Mouse (Mus musculus): Measurements from ENCODE around the gene Ubn2. TPM values are rescaled to one million over a fixed set of nuclear protein-coding genes. Genes with fewer than 3 reads are reported as not detected.
"Not testable (repeated sequence)": the region's sequence is repeated elsewhere in the genome, so short reads cannot be mapped to it uniquely, and the experiment has no call there.

The Ubn2 gene
- polyA plus RNA-seq, 1 experiment: 15.2 TPM

DNA sequence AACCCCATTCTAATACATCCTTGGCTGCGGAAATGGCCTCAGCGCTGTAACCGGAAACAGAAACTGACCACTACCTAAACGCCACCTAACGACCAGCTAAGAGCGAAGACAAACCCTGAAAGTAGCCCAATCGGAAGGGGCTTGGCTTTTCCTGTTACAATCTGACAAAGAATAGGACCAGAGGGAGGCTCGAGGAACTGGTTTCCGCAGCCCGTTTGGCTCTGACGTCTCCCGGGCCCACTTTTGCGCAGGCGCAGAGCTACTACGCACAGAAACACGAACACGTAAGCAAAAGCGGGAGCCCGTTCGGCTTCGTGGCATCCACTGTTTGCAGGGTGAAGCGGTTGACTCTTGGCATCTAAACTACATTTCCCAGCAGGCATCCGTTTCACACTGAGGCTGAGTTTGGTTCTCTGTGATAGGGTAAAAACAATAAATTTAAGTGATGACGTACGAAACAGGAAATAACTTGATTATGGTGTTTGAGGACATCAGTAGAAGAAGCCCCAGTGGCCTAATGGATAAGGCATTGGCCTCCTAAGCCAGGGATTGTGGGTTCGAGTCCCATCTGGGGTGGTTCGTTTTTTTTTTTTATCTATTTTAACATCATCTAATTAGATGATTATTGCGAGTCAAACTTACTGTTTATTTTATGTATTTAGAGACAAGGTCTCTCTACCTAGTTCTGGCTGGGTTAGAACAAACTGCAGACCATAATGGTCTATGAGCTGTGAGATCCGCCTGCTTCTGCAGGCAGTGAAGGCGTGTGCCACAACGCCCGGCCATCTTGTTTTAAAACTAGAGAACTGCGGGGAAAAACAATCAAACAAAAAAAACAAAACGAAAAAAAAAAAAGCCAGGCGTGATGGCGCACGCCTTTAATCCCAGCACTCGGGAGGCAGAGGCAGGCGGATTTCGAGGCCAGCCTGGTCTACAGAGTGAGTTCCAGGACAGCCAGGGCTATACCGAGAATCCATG, 100.0 kb downstream of the Ubn2 start, which contains the start of gene Fmc1:
TSS of gene Fmc1 (plus strand) at position 75 of the 978 bp plus-strand sequence.
- DNase-seq (ENCODE audit: low spot score): peak; percentile 90

DNA sequence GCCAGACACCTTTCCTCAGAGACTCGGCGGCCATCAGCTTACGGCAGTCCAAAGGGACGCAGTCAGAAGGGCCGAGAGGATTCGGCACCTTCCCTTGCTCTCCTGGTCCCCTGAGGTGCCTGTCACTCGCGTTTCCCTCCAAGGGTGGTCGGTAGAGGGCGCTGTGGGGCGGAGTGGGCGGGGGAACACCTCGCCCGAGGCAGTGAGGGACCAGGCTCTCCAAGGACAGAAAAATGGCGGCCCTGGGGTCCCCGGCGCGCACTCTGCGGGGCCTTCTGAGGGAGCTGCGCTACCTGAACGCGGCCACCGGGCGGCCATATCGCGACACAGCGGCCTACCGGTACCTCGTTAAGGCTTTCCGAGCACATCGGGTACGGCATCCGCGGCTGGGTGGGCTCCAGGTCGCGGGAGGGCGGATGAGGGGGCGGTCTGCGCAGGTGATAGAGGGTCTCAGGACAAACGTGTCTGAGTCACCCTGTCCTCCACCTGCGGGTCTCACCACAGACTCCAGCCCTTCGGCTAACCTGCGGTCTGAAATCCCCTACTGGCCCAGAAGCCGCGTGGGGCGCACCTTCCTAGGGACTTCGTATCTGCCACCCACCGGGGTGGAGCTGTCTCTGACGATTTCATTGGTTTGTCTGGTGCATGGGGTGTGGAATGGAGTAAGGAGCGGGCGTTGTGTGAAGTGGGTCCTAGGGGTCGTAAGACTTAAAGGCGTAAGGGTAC, 101.1 kb downstream of the Ubn2 start:
- peak; percentile 100 for DNase-seq (ENCODE audit: low spot score)

DNA sequence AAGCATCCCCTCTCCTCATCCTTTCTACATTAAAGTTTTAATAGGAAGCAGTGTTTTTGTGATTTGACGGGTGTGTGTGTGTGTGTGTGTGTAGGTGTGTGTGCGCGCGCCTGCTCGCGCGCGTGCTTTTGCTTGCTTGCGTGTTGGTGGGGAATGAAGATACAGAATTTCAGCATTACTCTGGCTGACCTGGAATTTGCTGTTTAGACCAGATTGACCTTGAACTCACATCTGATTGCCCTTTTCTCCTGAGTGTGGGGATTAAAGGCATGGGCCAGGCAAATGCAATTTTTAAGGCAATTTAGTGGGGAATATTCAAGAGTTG, 101.6 kb downstream of the Ubn2 start:
- no peak for DNase-seq (ENCODE audit: low spot score)

DNA sequence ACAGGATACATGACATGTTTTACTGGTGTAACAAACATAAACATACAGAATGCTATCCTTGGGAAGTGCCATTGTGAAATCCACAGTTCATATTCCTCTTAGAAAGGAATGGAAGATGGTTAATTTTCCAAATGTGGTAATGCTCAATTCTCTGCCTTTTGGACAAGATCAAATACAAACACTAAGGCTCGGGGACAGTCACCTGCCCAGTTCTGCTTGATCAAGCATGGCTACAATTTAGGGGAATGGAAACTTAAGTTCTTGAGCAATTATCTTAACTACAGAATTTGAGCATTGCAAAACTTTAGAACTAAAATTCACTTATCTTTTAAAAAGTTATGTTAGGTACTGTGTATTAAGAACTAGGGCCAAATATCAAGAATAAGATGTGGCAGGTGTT, 102.0 kb downstream of the Ubn2 start:
- no peak for DNase-seq (ENCODE audit: low spot score)

DNA sequence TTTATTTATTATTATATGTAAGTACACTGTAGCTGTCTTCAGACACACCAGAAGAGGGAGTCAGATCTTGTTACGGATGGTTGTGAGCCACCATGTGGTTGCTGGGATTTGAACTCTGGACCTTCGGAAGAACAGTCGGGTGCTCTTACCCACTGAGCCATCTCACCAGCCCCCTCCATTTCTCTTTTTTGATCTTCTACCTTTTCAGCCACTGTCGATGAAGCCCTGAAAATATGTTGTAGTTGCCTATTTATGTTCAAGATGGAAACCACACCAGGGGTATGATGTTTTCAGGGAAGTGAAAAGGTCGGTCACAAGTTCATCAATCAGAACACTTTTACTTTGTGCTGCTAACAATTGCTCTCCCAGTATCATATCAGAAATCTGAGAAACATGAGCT, 110.4 kb downstream of the Ubn2 start:
- DNase-seq (ENCODE audit: low spot score): not testable (repeated sequence)

DNA sequence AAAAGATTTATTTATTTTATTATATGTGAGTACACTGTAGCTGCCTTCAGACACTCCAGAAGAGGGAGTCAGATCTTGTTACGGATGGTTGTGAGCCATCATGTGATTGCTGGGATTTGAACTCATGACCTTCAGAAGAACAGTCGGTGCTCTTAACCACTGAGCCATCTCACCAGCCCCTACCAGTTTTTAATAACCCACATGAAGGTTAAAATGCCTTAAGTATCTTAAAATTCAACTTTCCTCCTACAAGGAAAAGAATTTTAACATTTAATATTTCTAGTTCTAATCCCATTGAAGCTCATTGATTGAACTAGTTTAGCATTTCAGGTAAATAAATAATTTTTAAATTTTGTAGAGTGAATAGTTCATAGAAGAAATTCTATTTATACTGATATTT, 113.3 kb downstream of the Ubn2 start:
- not testable (repeated sequence) for DNase-seq (ENCODE audit: low spot score)

DNA sequence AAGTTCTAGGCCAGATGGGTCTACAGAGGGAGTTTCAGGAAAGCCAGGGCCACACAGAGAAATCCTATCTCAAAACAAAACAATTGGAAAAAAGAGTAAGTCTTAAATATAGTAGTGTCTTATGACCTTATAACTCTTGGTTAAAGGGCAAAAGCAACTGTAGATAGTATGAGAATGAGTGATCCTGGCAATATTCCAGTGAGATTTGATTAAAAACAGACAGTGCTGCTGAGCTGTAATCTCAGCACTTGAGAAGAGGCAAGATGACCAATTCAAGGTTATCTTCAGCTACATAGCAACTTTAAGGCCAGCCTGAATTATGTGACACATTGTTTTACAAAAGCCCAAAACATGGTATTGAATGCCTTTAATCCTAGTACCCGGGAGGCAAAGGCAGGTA, 114.0 kb downstream of the Ubn2 start:
- DNase-seq (ENCODE audit: low spot score): no peak

DNA sequence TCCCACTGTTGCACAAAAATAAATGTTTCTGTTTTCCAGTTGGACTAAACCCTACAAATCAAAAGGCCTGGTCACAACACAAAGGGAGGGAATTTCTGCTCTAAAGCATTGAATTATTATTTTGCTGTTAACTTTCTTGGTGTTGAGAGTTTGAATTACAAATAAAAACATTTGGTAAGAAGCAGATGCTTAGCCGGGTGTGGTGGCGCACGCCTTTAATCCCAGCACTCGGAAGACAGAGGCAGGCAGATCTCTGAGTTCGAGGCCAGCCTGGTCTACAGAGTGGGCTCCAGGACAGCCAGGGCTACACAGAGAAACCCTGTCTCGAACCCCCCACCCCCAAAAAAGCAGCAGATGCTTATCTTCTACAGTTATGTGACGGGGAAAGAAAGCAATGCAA, 114.8 kb downstream of the Ubn2 start:
- DNase-seq (ENCODE audit: low spot score): not testable (repeated sequence)

DNA sequence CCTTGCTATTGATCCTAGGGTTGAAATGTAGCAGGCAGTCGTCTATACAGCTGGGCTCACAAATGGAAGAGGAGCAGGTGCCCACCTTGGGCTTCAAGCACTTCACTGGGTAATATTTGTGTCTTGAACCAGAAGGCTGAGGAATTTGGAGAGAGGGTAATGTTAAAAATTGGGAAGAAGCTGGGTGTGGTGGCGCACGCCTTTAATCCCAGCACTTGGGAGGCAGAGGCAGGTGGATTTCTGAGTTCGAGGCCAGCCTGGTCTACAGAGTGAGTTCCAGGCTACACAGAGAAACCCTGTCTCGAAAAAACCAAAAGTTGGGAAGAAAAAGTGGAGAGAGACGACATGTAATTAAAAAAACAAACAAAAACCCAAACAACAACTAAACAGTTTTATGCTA, 116.1 kb downstream of the Ubn2 start:
- DNase-seq (ENCODE audit: low spot score): not testable (repeated sequence)

DNA sequence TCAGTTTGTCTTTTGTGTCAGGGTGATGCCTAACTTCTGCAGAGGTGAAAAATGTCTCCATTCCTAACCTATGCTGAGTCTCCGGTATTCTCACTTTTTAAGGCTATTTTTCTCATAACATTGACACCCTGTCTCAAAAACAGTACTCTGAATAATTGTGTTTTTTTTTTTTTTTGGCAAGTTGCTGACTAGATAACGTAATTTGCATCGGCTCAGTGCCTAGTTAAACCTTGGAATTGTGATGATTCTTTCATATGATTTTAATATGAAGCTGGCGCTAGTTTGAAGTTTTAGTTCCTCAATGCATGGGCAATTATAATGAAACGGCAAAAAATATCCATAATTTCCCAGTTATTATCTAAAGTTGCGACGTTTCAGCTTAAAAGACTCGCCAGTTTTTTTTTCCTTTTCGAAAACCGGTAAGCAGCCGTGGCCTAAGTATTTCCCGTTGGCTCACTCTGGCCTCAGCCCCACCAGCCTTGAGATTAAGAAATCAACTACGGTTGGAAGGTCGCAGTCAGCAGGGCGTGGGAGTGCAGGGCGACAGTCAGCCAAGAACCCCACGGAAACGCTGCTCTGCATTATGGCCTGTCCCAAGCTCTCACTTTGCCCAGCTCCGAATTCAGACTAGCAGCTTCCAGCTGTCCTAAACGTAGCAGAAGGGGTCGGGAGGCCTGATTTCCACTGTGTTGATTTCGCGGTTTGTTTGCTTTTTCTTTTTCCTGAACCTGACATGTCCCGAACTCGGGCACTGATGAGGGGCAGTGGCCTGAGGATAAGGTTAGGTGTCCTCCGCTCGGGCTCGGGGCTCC, 116.7 kb downstream of the Ubn2 start:
- DNase-seq (ENCODE audit: low spot score): peak; percentile 81

DNA sequence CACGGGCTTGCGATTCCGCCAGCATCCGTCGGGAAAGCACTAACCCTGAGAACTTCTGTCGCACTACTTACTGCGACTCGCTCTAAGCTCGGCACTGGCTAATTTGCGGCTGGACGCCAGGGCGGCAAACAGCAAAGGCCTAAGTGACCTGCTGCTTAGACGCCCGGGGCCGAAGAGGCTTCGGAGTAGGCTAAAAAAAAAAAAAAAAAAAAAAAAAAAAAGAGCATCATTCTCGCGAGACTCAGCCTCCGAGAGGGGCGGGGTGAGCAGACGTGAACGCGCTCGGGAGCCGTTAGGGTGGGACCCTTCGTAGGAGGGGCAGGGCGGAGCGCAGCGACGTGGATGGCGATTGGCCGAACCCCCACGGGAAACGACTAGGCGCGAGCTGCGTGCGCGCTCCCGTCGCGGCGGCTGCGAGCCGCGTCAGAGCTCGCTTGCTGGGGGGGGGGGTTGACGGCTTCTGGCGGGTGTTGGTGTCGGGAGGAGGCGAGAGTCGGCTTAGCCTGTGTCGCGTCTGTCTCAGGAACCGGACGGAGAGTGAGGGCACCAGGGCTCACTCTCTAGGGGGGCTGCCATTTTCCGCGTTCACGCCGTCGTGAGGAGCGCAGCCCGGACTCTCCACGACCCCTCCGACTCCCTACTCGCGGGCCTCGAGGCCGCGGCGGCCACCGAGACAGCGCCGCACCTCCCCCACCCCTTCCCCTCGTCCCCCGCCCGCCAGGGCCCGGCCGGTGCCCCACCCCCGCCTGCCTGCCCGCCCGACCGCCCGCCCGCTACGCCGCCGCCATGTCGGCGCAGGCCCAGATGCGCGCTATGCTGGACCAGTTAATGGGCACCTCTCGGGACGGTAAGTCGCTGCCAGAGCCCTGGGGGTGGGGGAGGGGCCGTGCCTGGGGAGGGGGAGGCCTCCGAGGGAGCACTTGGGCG, 117.6 kb downstream of the Ubn2 start, which contains the start of gene Luc7l2:
TSS of gene Luc7l2 (plus strand) at position 273 of the 927 bp plus-strand sequence.
- DNase-seq (ENCODE audit: low spot score): peak; percentile 82

DNA sequence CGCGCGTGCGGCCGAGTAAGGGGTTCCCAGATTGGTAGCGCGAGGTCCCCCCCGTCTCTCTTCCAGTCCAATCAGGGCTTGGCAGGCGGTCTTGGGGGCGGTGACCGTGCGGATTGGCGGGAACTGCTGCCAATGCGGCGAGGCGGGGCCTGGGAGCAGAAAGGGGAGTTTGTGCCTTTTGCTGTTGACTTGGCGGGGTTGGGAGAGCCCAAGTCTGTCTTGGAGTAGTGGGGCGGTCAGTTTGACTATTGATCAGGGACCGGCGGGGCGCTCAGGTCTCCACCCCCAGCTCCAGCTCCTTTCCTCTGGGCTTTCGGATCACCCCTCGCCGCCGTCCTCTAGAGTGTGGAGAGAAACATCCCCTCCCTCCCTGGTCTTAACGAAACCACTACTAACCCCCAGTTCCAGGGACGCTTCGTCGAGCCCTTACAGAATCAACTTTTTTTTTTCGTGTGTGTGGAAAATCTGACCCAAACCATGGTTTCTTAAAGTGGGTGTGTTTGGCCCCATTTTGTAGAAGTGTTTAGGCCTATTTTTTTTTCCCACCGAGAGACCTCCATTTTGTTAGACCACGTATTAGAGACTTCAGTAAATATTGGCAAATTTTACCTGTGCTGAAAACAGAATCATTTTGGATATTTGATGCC, 118.4 kb downstream of the Ubn2 start:
- DNase-seq (ENCODE audit: low spot score): peak; percentile 96

DNA sequence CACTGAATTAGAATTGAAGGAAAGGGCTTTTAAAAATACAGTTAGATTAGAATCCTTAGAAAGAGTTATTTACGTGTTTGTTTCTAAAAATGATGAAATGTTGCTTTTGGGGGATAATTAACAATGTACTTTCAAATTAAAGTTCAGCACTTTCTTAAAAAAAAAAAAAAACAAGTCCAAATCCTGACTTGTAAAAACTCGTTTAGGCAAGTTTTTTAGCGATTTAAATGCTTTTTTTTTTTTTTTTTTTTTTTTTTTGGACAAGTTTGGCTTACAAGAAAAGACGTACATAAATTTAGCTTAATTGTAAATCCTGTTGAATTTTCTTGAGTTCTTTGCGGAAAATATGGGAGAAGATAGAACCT, 118.9 kb downstream of the Ubn2 start:
- no peak for DNase-seq (ENCODE audit: low spot score)

Other genes with a start within 250 kb of the Ubn2 start
- gene D630045J12Rik, start 179.9 kb upstream of the Ubn2 start, polyA plus RNA-seq (2012; rRNA removed): 3.5 and 5.4 TPM in 2 replicates
- 6.9 and 7.5 TPM in 2 replicates for gene Zc3hav1l, start 134.7 kb upstream of the Ubn2 start, polyA plus RNA-seq (2012; rRNA removed)
- 24.6 and 31.6 TPM in 2 replicates for gene Zc3hav1, start 79.3 kb upstream of the Ubn2 start, polyA plus RNA-seq (2012; rRNA removed)
- gene Ttc26, start 52.5 kb upstream of the Ubn2 start, polyA plus RNA-seq (2012; rRNA removed): 3.6 and 3.9 TPM in 2 replicates
- 103 and 104 TPM in 2 replicates for gene Fmc1, start 99.6 kb downstream of the Ubn2 start, polyA plus RNA-seq (2012; rRNA removed)
- 160 and 174 TPM in 2 replicates for gene Luc7l2, start 117.4 kb downstream of the Ubn2 start, polyA plus RNA-seq (2012; rRNA removed)
- gene Klrg2, start 203.3 kb downstream of the Ubn2 start, polyA plus RNA-seq (2012; rRNA removed): 5.1 and 5.5 TPM in 2 replicates
- 0.46 and 0.47 TPM in 2 replicates for gene Clec2l, start 229.1 kb downstream of the Ubn2 start, polyA plus RNA-seq (2012; rRNA removed)